Mouse (Mus musculus) limb, embryonic 12.5 days (tissue): ENCODE measurements around the gene Shisa7. TPM values are rescaled to one million over a fixed set of nuclear protein-coding genes. Genes with fewer than 3 reads are reported as not detected.
"Not testable (repeated sequence)": the region's sequence is repeated elsewhere in the genome, so short reads cannot be mapped to it uniquely, and the experiment has no call there.

ENCODE experiments used
- ATAC-seq: fragments of 200-750 bp; cut with Nextera tagmentation; 2 replicates; pipeline ENCODE4 v1.8.0; 2017; ENCODE audit warnings: low read depth, moderate TSS enrichment; ENCODE audit not compliant: insufficient number of reproducible peaks, insufficient read depth, low FRiP score, low TSS enrichment
- H3K27ac ChIP-seq: fragments of 300-500 bp; sonication (generic); 2 replicates; pipeline ENCODE4 v1.5.1; 2016; ENCODE audit warnings: mild to moderate bottlenecking, moderate library complexity
- H3K27me3 ChIP-seq: fragments of 300-500 bp; sonication (generic); 2 replicates; pipeline ENCODE4 v1.6.1; 2016; ENCODE audit warnings: mild to moderate bottlenecking, moderate library complexity
- H3K36me3 ChIP-seq: fragments of 300-500 bp; sonication (generic); 2 replicates; pipeline ENCODE4 v1.6.1; 2016; ENCODE audit warnings: mild to moderate bottlenecking, moderate library complexity
- H3K4me1 ChIP-seq: fragments of 300-500 bp; sonication (generic); replicated peaks from 2 replicates; pipeline ENCODE4 v1.6.1; 2016
- H3K4me2 ChIP-seq: fragments of 300-500 bp; sonication (generic); 2 replicates; pipeline ENCODE4 v1.6.1; 2016; ENCODE audit warnings: mild to moderate bottlenecking, moderate library complexity
- H3K4me3 ChIP-seq: fragments of 300-500 bp; sonication (generic); replicated peaks from 2 replicates; pipeline ENCODE4 v1.5.1; 2016; ENCODE audit warnings: mild to moderate bottlenecking
- H3K9ac ChIP-seq: fragments of 300-500 bp; sonication (generic); replicated peaks from 2 replicates; pipeline ENCODE4 v1.6.1; 2016; ENCODE audit warnings: mild to moderate bottlenecking, moderate library complexity
- H3K9me3 ChIP-seq: fragments of 300-500 bp; sonication (generic); 2 replicates; pipeline ENCODE4 v1.6.1; 2016; ENCODE audit warnings: mild to moderate bottlenecking, moderate library complexity
- WGBS: fragments of 180-500 bp; shearing (Covaris S2); methylation state at CpG from one replicate; pipeline ENCODE4 v1.1.7; 2016; 5-methylcytosine and 5-hydroxymethylcytosine counted together
- polyA plus RNA-seq: library from polyadenylated mRNA; unstranded; fragments of >200 nt; fragmentation: Nextera tagmentation; extraction: Ambion mirVana; gene quantifications from 2 replicates; pipeline ENCODE4 v1.2.1, GENCODE M21; 2016

The Shisa7 gene
- polyA plus RNA-seq, 1 experiment from 2014 or later, result 0.21 TPM

- no peaks in the 10 kb centered on the region for H3K9me3 ChIP-seq
- H3K27me3 ChIP-seq, result no peaks in the 10 kb centered on the region
- H3K4me1 ChIP-seq, result peaks cover 7% of the 10 kb centered on the region
- H3K27ac ChIP-seq, result no peak overlapping the region
- H3K36me3 ChIP-seq, result no peaks in the 10 kb centered on the region
- H3K4me2 ChIP-seq, result no peak overlapping the region
- no peak for ATAC-seq
- H3K9ac ChIP-seq, result no peak overlapping the region
- no peak overlapping the region for H3K4me3 ChIP-seq
- 78% methylated on average over 5 of the region's 5 CpGs for WGBS
These were observed 19.8 kb upstream of the Shisa7 start for GRCm38 (mm10) chr7:4864130-4864845.

- no peak for ATAC-seq
- Histone ChIP-seq H3K27ac (no peak overlapping the region), H3K4me3 (no peak overlapping the region), H3K27me3 (no peaks in the 10 kb centered on the region), H3K36me3 (no peaks in the 10 kb centered on the region), H3K9ac (no peak overlapping the region), H3K4me1 (peaks cover 7% of the 10 kb centered on the region), H3K4me2 (no peak overlapping the region), H3K9me3 (no peaks in the 10 kb centered on the region)
- WGBS, result 73% methylated on average over 7 of the region's 7 CpGs
These were observed 19.1 kb upstream of the Shisa7 start for GRCm38 (mm10) chr7:4863541-4864080.

- Histone ChIP-seq H3K4me2 (no peak overlapping the region), H3K4me3 (no peak overlapping the region), H3K9me3 (no peaks in the 10 kb centered on the region), H3K36me3 (no peaks in the 10 kb centered on the region), H3K27me3 (no peaks in the 10 kb centered on the region), H3K9ac (no peak overlapping the region), H3K27ac (no peak overlapping the region), H3K4me1 (peaks cover 7% of the 10 kb centered on the region)
- WGBS, result 50% methylated on average over 1 of the region's 1 CpGs
- ATAC-seq, result no peak
These were observed 18.5 kb upstream of the Shisa7 start for GRCm38 (mm10) chr7:4863041-4863440.

- not testable (repeated sequence) for H3K4me3 ChIP-seq, H3K36me3 ChIP-seq, ATAC-seq, H3K4me2 ChIP-seq, H3K4me1 ChIP-seq, H3K9ac ChIP-seq, H3K27ac ChIP-seq, H3K9me3 ChIP-seq, H3K27me3 ChIP-seq
- WGBS, result 73% methylated on average over 3 of the region's 3 CpGs
These were observed 16.4 kb upstream of the Shisa7 start for GRCm38 (mm10) chr7:4860926-4861325.

- no peak for ATAC-seq
- Histone ChIP-seq H3K9ac (no peak overlapping the region), H3K4me1 (no peaks in the 10 kb centered on the region), H3K9me3 (no peaks in the 10 kb centered on the region), H3K27ac (no peak overlapping the region), H3K4me3 (no peak overlapping the region), H3K27me3 (no peaks in the 10 kb centered on the region; the same call in 1 of the 2 replicates), H3K4me2 (no peak overlapping the region), H3K36me3 (no peaks in the 10 kb centered on the region)
- WGBS, result 59% methylated on average over 12 of the region's 12 CpGs
These were observed 15.0 kb upstream of the Shisa7 start for GRCm38 (mm10) chr7:4859418-4859978.

GRCm38 (mm10) chr7:4857321-4857720, 12.8 kb upstream of the Shisa7 start:
- Histone ChIP-seq H3K9ac (no peak overlapping the region), H3K4me3 (no peak overlapping the region), H3K27ac (no peak overlapping the region), H3K27me3 (no peaks in the 10 kb centered on the region; the same call in none of the 2 replicates), H3K36me3 (no peaks in the 10 kb centered on the region), H3K4me2 (no peak overlapping the region), H3K9me3 (no peaks in the 10 kb centered on the region), H3K4me1 (no peaks in the 10 kb centered on the region)
- ATAC-seq, result no peak
- 59% methylated on average over 7 of the region's 7 CpGs for WGBS

GRCm38 (mm10) chr7:4856508-4856907, 12.0 kb upstream of the Shisa7 start:
- no peaks in the 10 kb centered on the region for H3K9me3 ChIP-seq
- ATAC-seq, result no peak

GRCm38 (mm10) chr7:4853613-4854012, 9.1 kb upstream of the Shisa7 start:
- no peak for ATAC-seq
- Histone ChIP-seq H3K4me3 (no peak overlapping the region), H3K9me3 (no peaks in the 10 kb centered on the region), H3K9ac (no peak overlapping the region), H3K4me1 (no peaks in the 10 kb centered on the region), H3K27ac (no peak overlapping the region), H3K36me3 (no peaks in the 10 kb centered on the region), H3K4me2 (no peak overlapping the region), H3K27me3 (peaks cover 24% of the 10 kb centered on the region)
- 70% methylated on average over 3 of the region's 3 CpGs for WGBS

More at GRCm38 (mm10) chr7:4856508-4856907, 12.0 kb upstream of the Shisa7 start:
- 86% methylated on average over 9 of the region's 9 CpGs for WGBS
- no peak overlapping the region for H3K27ac ChIP-seq
- H3K4me1 ChIP-seq, result no peaks in the 10 kb centered on the region
- H3K9ac ChIP-seq, result no peak overlapping the region
- no peak overlapping the region for H3K4me2 ChIP-seq
- H3K36me3 ChIP-seq, result no peaks in the 10 kb centered on the region
- H3K27me3 ChIP-seq, result peaks cover 7% of the 10 kb centered on the region
- no peak overlapping the region for H3K4me3 ChIP-seq

- H3K27me3 ChIP-seq, result peaks cover 39% of the 10 kb centered on the region
- no peaks in the 10 kb centered on the region for H3K4me1 ChIP-seq
- no peak for ATAC-seq
- H3K9me3 ChIP-seq, result no peaks in the 10 kb centered on the region
- H3K9ac ChIP-seq, result no peak overlapping the region
- H3K36me3 ChIP-seq, result no peaks in the 10 kb centered on the region
- no peak overlapping the region for H3K4me3 ChIP-seq
- no peak overlapping the region for H3K27ac ChIP-seq
- WGBS, result 73% methylated on average over 8 of the region's 8 CpGs
- no peak overlapping the region for H3K4me2 ChIP-seq
These were observed 6.8 kb upstream of the Shisa7 start for GRCm38 (mm10) chr7:4851315-4851688.

- ATAC-seq, result no peak
- 79% methylated on average over 11 of the region's 11 CpGs for WGBS
- no peak overlapping the region for H3K4me2 ChIP-seq
- no peak overlapping the region for H3K9ac ChIP-seq
- no peaks in the 10 kb centered on the region for H3K4me1 ChIP-seq
- peaks cover 44% of the 10 kb centered on the region for H3K27me3 ChIP-seq
- H3K36me3 ChIP-seq, result no peaks in the 10 kb centered on the region
- H3K27ac ChIP-seq, result no peak overlapping the region
- no peaks in the 10 kb centered on the region for H3K9me3 ChIP-seq
- no peak overlapping the region for H3K4me3 ChIP-seq
These were observed 6.3 kb upstream of the Shisa7 start for GRCm38 (mm10) chr7:4850621-4851314.

GRCm38 (mm10) chr7:4849372-4849771, 4.9 kb upstream of the Shisa7 start:
- no peaks in the 10 kb centered on the region for H3K36me3 ChIP-seq
- no peak overlapping the region for H3K27ac ChIP-seq
- peaks cover 58% of the 10 kb centered on the region for H3K27me3 ChIP-seq
- no peak overlapping the region for H3K4me3 ChIP-seq
- H3K9ac ChIP-seq, result no peak overlapping the region
- no peak for ATAC-seq
- peaks cover 3% of the 10 kb centered on the region; the same call in 1 of the 2 replicates for H3K4me1 ChIP-seq
- 54% methylated on average over 9 of the region's 9 CpGs for WGBS
- H3K4me2 ChIP-seq, result no peak overlapping the region
- no peaks in the 10 kb centered on the region for H3K9me3 ChIP-seq
